Mouse (Mus musculus): ENCODE results near the gene Slc12a4. TPM values are rescaled to one million over a fixed set of nuclear protein-coding genes. Genes with fewer than 3 reads are reported as not detected.
"Not testable (repeated sequence)": the region's sequence is repeated elsewhere in the genome, so short reads cannot be mapped to it uniquely, and the experiment has no call there.

The Slc12a4 gene
- 17.5 and 18.6 TPM in 2 replicates for polyA plus RNA-seq (2015; fragmentation: Nextera tagmentation; extraction: Ambion mirVana)

- DNase-seq (ENCODE audit: low spot score) = peak; percentile 91
Observed at GRCm38 (mm10) chr8:105965905-105966341, at the start of gene Slc12a4. Gene Slc12a4, minus strand, starts transcription at chr8:105966097.

DNA sequence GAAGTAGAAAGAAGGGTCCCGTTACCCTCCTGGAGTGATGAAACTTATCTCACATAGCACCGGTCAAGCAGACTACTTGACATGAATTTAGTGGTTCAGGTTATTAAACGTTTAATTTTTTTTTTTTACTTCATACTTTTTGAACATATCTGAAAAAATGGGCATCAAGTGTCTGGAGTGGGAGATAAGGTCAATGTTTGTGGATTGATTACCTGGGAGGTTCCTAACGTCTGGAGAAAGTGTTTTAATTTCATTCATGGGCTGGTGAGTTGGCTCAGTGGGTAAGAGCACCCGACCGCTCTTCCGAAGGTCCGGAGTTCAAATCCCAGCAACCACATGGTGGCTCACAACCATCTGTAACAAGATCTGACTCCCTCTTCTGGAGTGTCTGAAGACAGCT lies 46.3 kb upstream of the Slc12a4 start:
- DNase-seq (ENCODE audit: low spot score) = not testable (repeated sequence)

DNA sequence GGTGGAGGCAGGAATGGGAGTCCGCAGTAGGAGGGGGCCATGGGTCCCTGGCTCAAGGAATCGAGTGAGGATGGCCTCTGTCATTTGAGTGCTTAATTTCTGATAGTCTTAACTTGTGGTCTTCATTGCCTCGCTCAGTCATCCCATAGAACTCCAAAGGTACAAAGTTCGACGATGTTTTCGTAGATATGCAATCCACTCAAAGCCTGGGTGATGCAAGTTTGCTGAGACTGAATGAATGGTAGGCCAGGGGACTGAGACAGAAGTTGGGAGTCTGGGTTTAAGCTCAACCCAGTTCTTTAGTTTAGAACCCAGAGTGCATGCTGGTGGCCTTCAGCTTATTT lies 45.7 kb upstream of the Slc12a4 start, which contains the start of gene Ddx28:
Gene Ddx28, minus strand, starts transcription at position 240 of the 344 bp plus-strand sequence.
- no peak for DNase-seq (ENCODE audit: low spot score)

GRCm38 (mm10) chr8:106010748-106011642 lies 45.1 kb upstream of the Slc12a4 start:
- peak; percentile 90 for DNase-seq (ENCODE audit: low spot score)

DNA sequence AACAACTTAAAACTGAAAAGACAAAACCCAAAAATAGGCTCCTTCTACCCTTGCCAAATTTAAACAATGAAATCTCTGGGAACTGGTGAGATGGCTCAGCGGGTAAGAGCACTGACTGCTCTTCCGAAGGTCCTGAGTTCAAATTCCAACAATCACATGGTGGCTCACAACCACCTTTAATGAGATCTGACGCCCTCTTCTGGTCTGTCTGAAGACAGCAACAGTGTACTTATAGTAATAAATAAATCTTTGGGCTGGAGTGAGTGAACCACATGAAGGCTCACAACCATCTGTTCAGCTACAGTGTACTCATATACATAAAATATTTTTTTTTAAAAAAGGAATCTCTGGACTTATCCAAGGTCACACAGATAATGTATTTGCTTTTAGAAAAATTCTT lies 42.0 kb upstream of the Slc12a4 start:
- DNase-seq (ENCODE audit: low spot score) = not testable (repeated sequence)

GRCm38 (mm10) chr8:106007135-106007534 lies 41.2 kb upstream of the Slc12a4 start:
- no peak for DNase-seq (ENCODE audit: low spot score)

GRCm38 (mm10) chr8:106006413-106006812 lies 40.5 kb upstream of the Slc12a4 start:
- peak; percentile 29 for DNase-seq (ENCODE audit: low spot score)

- DNase-seq (ENCODE audit: low spot score) = no peak
Observed at GRCm38 (mm10) chr8:106005875-106006274, 40.0 kb upstream of the Slc12a4 start, which contains the start of gene Dpep2nb. Gene Dpep2nb, minus strand, starts transcription at chr8:106005975.

DNA sequence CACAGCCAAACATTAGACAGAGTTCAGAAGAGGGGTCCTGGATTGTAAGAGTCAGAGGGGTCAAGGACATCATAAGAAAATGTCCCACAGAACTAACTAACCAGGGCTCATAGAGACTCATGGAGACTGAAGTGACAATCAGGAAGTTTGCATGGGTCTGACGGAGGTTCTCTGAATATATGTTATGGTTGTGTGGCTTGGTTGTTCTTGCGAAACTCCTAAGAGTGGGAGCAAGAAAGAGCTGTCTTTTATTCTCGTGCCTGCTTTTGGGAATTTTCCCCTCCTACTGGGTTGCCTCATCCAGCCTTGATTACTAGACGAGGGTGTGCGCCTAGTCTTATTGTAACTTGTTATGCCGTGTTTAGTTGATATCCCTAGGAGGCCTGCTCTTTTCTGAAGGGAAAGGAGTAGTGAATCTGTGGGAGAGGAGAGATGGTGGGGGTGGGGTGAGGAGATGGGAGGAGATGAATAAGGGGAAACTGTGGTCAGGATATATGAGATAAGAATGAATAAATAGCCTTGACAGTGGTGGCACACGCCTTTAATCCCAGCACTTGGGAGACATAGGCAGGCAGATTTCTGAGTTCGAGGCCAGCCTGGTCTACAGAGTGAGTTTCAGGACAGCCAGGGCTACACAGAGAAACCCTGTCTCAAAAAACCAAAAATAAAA lies 38.8 kb upstream of the Slc12a4 start:
- no peak for DNase-seq (ENCODE audit: low spot score)

GRCm38 (mm10) chr8:106001908-106002307 lies 36.0 kb upstream of the Slc12a4 start:
- DNase-seq (ENCODE audit: low spot score) = no peak

DNA sequence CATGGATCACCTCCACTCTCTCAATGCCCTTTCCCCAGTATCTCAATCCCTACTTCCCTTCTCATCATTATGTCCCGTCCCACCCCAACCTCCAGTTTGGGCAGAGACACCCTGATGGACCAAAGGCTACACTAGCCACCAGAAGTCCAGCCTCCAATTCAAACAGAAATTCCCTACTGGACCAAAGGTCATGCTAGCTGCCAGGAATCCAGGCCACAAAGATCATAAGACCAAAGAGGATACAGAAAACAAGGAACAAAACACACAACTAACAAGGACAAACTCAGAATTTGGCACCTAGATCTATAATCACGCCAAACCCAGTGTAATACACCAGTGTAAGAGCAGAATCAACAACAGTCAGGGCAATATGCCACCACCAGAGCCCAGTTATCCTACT lies 33.1 kb upstream of the Slc12a4 start:
- no peak for DNase-seq (ENCODE audit: low spot score)

DNA sequence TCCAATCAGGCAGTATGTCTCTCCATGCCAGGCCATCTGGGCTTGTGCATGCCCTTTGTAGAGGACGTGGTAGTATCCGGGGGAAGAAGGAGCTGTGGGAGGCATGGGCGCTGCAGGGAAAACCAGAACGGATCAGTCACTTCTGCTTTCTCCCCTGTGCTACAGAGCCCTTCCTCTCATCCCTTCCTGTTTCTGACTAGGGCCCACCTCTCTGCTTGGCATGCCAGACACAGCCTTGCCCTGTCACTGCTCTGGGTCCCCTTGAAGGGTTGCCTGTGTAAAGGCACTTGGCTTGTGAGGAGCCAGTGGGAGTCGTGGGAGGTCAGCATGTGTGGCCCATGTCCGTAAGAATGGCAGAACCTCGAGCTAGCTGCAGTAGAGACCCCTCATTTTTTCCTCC lies 30.5 kb upstream of the Slc12a4 start:
- DNase-seq (ENCODE audit: low spot score) = no peak

GRCm38 (mm10) chr8:105993226-105993625 lies 27.3 kb upstream of the Slc12a4 start:
- DNase-seq (ENCODE audit: low spot score) = no peak

DNA sequence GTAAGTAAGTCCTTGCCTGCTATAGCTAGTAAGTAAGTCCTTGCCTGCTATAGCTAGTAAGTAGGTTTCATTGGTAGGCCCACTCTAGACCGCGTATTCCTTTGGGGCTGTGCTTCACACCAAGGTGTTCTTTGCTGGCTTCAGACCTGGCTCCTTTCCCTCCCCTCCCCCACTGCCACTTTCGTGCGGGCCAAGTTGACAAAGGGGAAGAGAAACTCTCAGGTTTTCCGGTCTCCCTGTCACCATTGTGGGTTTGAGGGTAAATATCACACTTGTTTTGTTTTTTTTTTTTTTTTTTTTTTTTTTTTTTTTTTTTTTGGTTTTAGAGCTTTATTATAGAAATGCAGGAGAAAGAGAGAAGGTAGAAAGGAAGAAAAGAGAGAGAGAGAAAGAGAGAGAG lies 26.6 kb upstream of the Slc12a4 start:
- peak; percentile 76 for DNase-seq (ENCODE audit: low spot score)

DNA sequence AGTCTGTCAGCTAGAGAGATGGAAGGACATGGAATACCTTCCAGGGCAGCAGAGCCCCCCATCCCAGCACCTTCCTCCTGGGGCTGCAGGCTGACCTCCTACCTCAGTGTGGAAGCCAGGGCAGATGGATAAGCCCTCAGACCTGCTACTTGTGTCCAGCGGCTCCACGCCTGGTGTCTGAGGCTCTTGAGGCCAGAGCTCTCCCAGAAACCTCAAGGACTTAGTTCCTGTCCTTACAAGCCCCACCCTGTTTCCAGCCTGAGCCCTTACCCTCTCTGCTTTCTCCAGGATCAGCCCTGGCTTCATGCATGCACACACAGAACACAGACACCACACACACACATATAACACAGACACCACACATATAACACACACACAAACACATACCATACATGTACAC lies 25.6 kb upstream of the Slc12a4 start:
- DNase-seq (ENCODE audit: low spot score) = no peak

- peak; percentile 86 for DNase-seq (ENCODE audit: low spot score)
Observed at GRCm38 (mm10) chr8:105990856-105991387, 25.0 kb upstream of the Slc12a4 start, which contains the start of gene Dus2. Gene Dus2, plus strand, starts transcription at chr8:105991337.

- no peak for DNase-seq (ENCODE audit: low spot score)
Observed at GRCm38 (mm10) chr8:105988546-105988945, 22.6 kb upstream of the Slc12a4 start.

DNA sequence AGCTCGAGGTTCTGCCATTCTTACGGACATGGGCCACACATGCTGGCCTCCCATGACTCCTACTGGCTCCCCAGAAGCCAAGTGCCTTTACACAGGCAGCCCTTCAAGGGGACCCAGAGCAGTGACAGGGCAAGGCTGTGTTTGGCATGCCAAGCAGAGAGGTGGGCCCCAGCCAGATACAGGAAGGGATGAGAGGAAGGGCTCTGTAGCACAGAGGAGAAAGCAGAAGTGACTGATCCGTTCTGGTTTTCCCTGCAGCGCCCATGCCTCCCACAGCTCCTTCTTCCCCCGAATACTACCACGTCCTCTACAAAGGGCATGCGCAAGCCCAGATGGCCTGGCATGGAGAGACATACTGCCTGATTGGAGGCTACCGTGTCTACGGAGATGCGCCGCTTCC lies 17.5 kb upstream of the Slc12a4 start:
- not testable (repeated sequence) for DNase-seq (ENCODE audit: low spot score)

- DNase-seq (ENCODE audit: low spot score) = no peak
Observed at GRCm38 (mm10) chr8:105981146-105981545, 15.2 kb upstream of the Slc12a4 start.

DNA sequence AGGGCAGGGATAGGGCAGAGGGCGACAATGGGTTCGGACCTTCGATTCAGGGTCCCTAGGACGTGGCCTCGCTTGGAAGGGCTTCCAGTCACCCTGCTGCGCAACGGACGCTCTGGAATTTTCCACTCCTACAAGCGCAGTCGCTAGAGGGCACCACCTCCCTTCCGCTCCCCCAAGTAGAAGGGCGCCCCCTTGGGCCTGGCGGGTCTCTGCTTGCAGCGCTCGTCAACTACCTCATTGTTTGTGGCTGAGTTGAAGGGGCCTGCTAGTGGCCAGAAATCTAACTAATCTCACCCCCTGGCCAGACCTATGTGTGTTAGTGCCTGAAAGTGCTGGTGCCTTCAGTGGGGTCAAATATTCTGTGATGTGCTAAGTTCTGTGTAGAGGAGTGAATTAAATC lies 13.4 kb upstream of the Slc12a4 start, which contains the start of gene Dpep3:
Gene Dpep3, minus strand, starts transcription at position 105 of the 400 bp plus-strand sequence.
- no peak for DNase-seq (ENCODE audit: low spot score)

- no peak for DNase-seq (ENCODE audit: low spot score)
Observed at GRCm38 (mm10) chr8:105975363-105975762, 9.5 kb upstream of the Slc12a4 start.

Measured in thymus, postnatal 0 days (tissue).